Mouse (Mus musculus): Measurements from ENCODE around the gene Phf19. TPM values are rescaled to one million over a fixed set of nuclear protein-coding genes. Genes with fewer than 3 reads are reported as not detected.
A peak's percentile ranks its signal among the peaks of the same experiment; 100 is the strongest.

Phf19 gene
- polyA plus RNA-seq, 1 experiment from 2014 or later, result 1.3 TPM

- H3K27me3 ChIP-seq (replicated peaks; ENCODE audit: insufficient read depth, low read length), result no peaks in the 10 kb centered on the region
- no peak overlapping the region for H3K4me2 ChIP-seq (replicated peaks; ENCODE audit: low read depth, low read length)
- H3K36me3 ChIP-seq (ENCODE audit: insufficient read depth, low read length), result no peaks in the 10 kb centered on the region
- H3K9me3 ChIP-seq (ENCODE audit: low read length), result no peaks in the 10 kb centered on the region
- 75% methylated on average over 2 of the region's 2 CpGs for WGBS
- ATAC-seq, result no peak
- no peak overlapping the region for H3K9ac ChIP-seq (replicated peaks; ENCODE audit: low read depth)
- no peak overlapping the region for H3K4me3 ChIP-seq (ENCODE audit: low read depth, low read length)
- no peaks in the 10 kb centered on the region for H3K4me1 ChIP-seq (ENCODE audit: insufficient read depth, low read depth, low read length)
- no peak for DNase-seq (ENCODE audit: low spot score)
- H3K27ac ChIP-seq (ENCODE audit: low read length), result no peak overlapping the region
- TF ChIP-seq EP300 (IDR thresholded peaks at IDR 0.05), result no peak
- no peak for TF ChIP-seq CTCF (IDR thresholded peaks at IDR 0.05)
Observed at GRCm38 (mm10) chr2:34953547-34954116, 39.8 kb upstream of the Phf19 start.

- no peak overlapping the region for H3K4me2 ChIP-seq (replicated peaks; ENCODE audit: low read depth, low read length)
- TF ChIP-seq CTCF (IDR thresholded peaks at IDR 0.05), result no peak
- no peak for TF ChIP-seq EP300 (IDR thresholded peaks at IDR 0.05)
- H3K4me1 ChIP-seq (ENCODE audit: insufficient read depth, low read depth, low read length), result no peaks in the 10 kb centered on the region
- H3K9me3 ChIP-seq (ENCODE audit: low read length), result no peaks in the 10 kb centered on the region
- DNase-seq (ENCODE audit: low spot score) (no peak), ATAC-seq (no peak)
- 53% methylated on average over 4 of the region's 4 CpGs for WGBS
- no peaks in the 10 kb centered on the region for H3K36me3 ChIP-seq (ENCODE audit: insufficient read depth, low read length)
- H3K27ac ChIP-seq (ENCODE audit: low read length), result no peak overlapping the region
- no peak overlapping the region for H3K9ac ChIP-seq (replicated peaks; ENCODE audit: low read depth)
- H3K4me3 ChIP-seq (ENCODE audit: low read depth, low read length), result no peak overlapping the region
- H3K27me3 ChIP-seq (replicated peaks; ENCODE audit: insufficient read depth, low read length), result no peaks in the 10 kb centered on the region
Observed at GRCm38 (mm10) chr2:34953018-34953417, 39.2 kb upstream of the Phf19 start.

GRCm38 (mm10) chr2:34951469-34951868 is 37.6 kb upstream of the Phf19 start:
- H3K4me2 ChIP-seq (replicated peaks; ENCODE audit: low read depth, low read length), result no peak overlapping the region
- DNase-seq (ENCODE audit: low spot score) (no peak), ATAC-seq (no peak)
- no peaks in the 10 kb centered on the region for H3K27me3 ChIP-seq (replicated peaks; ENCODE audit: insufficient read depth, low read length)
- no peak overlapping the region for H3K4me3 ChIP-seq (ENCODE audit: low read depth, low read length)
- TF ChIP-seq EP300 (IDR thresholded peaks at IDR 0.05) (no peak), CTCF (IDR thresholded peaks at IDR 0.05) (no peak)
- no peak overlapping the region for H3K9ac ChIP-seq (replicated peaks; ENCODE audit: low read depth)
- H3K4me1 ChIP-seq (ENCODE audit: insufficient read depth, low read depth, low read length), result no peaks in the 10 kb centered on the region
- H3K27ac ChIP-seq (ENCODE audit: low read length), result no peak overlapping the region
- H3K36me3 ChIP-seq (ENCODE audit: insufficient read depth, low read length), result no peaks in the 10 kb centered on the region
- H3K9me3 ChIP-seq (ENCODE audit: low read length), result no peaks in the 10 kb centered on the region

DNA sequence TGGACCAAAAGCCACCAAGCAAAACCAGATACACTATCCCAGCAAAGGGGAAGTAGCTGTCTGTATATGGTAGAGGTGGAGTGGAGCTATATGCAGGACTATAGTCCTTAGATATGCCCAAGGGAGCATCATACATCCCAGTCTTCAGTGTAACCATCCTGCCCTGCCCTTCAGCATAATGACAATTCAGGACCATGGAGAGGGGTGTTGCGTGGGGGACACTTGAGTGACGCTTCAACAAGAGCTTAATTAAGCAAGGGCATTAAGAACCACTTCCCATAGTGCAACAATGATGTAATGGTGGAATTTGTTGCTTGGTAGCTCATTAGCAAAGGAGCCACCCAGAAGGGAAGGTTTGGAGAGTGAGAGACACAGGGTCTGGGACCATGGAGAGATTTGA is 34.8 kb upstream of the Phf19 start:
- 15% methylated on average over 2 of the region's 2 CpGs for WGBS
- DNase-seq (ENCODE audit: low spot score), result no peak
- Histone ChIP-seq H3K9me3 (ENCODE audit: low read length) (no peaks in the 10 kb centered on the region), H3K4me2 (replicated peaks; ENCODE audit: low read depth, low read length) (no peak overlapping the region), H3K4me3 (ENCODE audit: low read depth, low read length) (no peak overlapping the region), H3K4me1 (ENCODE audit: insufficient read depth, low read depth, low read length) (no peaks in the 10 kb centered on the region), H3K36me3 (ENCODE audit: insufficient read depth, low read length) (no peaks in the 10 kb centered on the region), H3K27ac (ENCODE audit: low read length) (no peak overlapping the region), H3K27me3 (replicated peaks; ENCODE audit: insufficient read depth, low read length) (no peaks in the 10 kb centered on the region), H3K9ac (replicated peaks; ENCODE audit: low read depth) (no peak overlapping the region)
- ATAC-seq, result no peak
- TF ChIP-seq CTCF (IDR thresholded peaks at IDR 0.05) (no peak), EP300 (IDR thresholded peaks at IDR 0.05) (no peak)

DNA sequence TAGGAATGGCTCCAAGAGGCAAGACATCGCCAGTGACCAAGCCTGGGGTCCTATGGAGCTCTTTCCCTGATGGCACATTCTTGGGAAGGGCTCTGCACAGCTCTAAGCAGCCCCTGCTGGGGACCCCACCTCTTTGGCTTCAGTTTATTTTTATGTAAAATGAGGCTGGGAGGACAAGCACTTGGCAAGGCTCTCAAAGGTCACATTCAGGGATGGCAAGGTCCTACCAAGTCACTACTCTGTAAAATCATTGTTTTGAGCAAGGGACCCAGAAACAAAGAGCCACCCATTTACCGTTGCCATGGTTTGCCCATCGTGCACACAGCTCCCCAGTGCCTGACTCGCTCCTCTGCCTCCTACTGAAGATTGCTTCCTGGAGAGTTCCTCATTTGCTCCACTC is 32.2 kb upstream of the Phf19 start:
- DNase-seq (ENCODE audit: low spot score), result no peak
- H3K4me1 ChIP-seq (ENCODE audit: insufficient read depth, low read depth, low read length), result no peaks in the 10 kb centered on the region
- no peak for ATAC-seq
- no peaks in the 10 kb centered on the region for H3K9me3 ChIP-seq (ENCODE audit: low read length)
- H3K36me3 ChIP-seq (ENCODE audit: insufficient read depth, low read length), result no peaks in the 10 kb centered on the region
- no peak overlapping the region for H3K9ac ChIP-seq (replicated peaks; ENCODE audit: low read depth)
- H3K4me3 ChIP-seq (ENCODE audit: low read depth, low read length), result no peak overlapping the region
- H3K27me3 ChIP-seq (replicated peaks; ENCODE audit: insufficient read depth, low read length), result no peaks in the 10 kb centered on the region
- H3K4me2 ChIP-seq (replicated peaks; ENCODE audit: low read depth, low read length), result no peak overlapping the region
- TF ChIP-seq CTCF (IDR thresholded peaks at IDR 0.05) (no peak), EP300 (IDR thresholded peaks at IDR 0.05) (no peak)
- H3K27ac ChIP-seq (ENCODE audit: low read length), result no peak overlapping the region
- 72% methylated on average over 4 of the region's 4 CpGs for WGBS

- Histone ChIP-seq H3K9ac (replicated peaks; ENCODE audit: low read depth) (no peak overlapping the region), H3K27me3 (replicated peaks; ENCODE audit: insufficient read depth, low read length) (no peaks in the 10 kb centered on the region), H3K27ac (ENCODE audit: low read length) (no peak overlapping the region), H3K9me3 (ENCODE audit: low read length) (no peaks in the 10 kb centered on the region), H3K4me3 (ENCODE audit: low read depth, low read length) (no peak overlapping the region), H3K4me2 (replicated peaks; ENCODE audit: low read depth, low read length) (no peak overlapping the region), H3K36me3 (ENCODE audit: insufficient read depth, low read length) (no peaks in the 10 kb centered on the region), H3K4me1 (ENCODE audit: insufficient read depth, low read depth, low read length) (no peaks in the 10 kb centered on the region)
- 77% methylated on average over 4 of the region's 4 CpGs for WGBS
- no peak for DNase-seq (ENCODE audit: low spot score)
- TF ChIP-seq EP300 (IDR thresholded peaks at IDR 0.05), result no peak
- TF ChIP-seq CTCF (IDR thresholded peaks at IDR 0.05), result no peak
- ATAC-seq, result no peak
Observed at GRCm38 (mm10) chr2:34945580-34945979, 31.8 kb upstream of the Phf19 start.

- DNase-seq (ENCODE audit: low spot score), result peak; percentile 84
- Histone ChIP-seq H3K4me3 (ENCODE audit: low read depth, low read length) (no peak overlapping the region), H3K4me1 (ENCODE audit: insufficient read depth, low read depth, low read length) (no peaks in the 10 kb centered on the region), H3K9me3 (ENCODE audit: low read length) (no peaks in the 10 kb centered on the region), H3K27ac (ENCODE audit: low read length) (no peak overlapping the region), H3K9ac (replicated peaks; ENCODE audit: low read depth) (no peak overlapping the region), H3K27me3 (replicated peaks; ENCODE audit: insufficient read depth, low read length) (no peaks in the 10 kb centered on the region), H3K36me3 (ENCODE audit: insufficient read depth, low read length) (no peaks in the 10 kb centered on the region), H3K4me2 (replicated peaks; ENCODE audit: low read depth, low read length) (peak overlapping the region; percentile 40)
- 10% methylated on average over 8 of the region's 8 CpGs for WGBS
- peak; percentile 85 for ATAC-seq
- no peak for TF ChIP-seq EP300 (IDR thresholded peaks at IDR 0.05)
- no peak for TF ChIP-seq CTCF (IDR thresholded peaks at IDR 0.05)
Observed at GRCm38 (mm10) chr2:34944761-34945160, 30.9 kb upstream of the Phf19 start.
